Mouse (Mus musculus): ENCODE results near the gene Ndufa12.

Gene Ndufa12

GRCm38 (mm10) chr10:94210718-94211618, 12.4 kb downstream of the Ndufa12 start:
- POLR2A ChIA-PET: interaction anchor here in 1 of 4 experiments (0.8 kb wide), 1 partner anchor 12 kb away, joined by 3 read pairs; the partner anchor contains the start of gene Ndufa12
- CTCF ChIA-PET: no interaction called here

DNA sequence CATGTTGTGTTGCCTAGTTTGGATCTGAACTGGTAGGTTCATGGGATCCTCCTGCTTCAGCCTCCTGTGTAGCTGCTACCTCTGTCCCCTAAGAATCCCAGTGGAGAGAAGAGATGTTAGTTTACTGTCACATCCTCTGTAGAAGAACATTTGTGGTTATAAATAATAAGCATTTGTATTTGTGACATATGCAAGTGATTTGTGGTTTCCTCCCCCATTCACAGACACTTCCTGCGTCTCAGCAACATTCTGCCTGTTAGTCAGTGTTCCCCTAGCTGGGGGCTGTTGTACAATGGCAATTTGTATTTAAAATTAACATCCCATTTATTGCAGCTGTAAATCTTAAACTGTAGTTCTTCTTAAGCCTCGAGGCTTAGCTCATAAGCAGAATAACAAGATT, 13.2 kb downstream of the Ndufa12 start:
- ChIA-PET CTCF (interaction anchor here in 1 of 4 experiments (0.5 kb wide), 1 partner anchor 224 kb away, joined by 3 read pairs; no protein-coding TSS in a partner anchor), POLR2A (no interaction called here)

DNA sequence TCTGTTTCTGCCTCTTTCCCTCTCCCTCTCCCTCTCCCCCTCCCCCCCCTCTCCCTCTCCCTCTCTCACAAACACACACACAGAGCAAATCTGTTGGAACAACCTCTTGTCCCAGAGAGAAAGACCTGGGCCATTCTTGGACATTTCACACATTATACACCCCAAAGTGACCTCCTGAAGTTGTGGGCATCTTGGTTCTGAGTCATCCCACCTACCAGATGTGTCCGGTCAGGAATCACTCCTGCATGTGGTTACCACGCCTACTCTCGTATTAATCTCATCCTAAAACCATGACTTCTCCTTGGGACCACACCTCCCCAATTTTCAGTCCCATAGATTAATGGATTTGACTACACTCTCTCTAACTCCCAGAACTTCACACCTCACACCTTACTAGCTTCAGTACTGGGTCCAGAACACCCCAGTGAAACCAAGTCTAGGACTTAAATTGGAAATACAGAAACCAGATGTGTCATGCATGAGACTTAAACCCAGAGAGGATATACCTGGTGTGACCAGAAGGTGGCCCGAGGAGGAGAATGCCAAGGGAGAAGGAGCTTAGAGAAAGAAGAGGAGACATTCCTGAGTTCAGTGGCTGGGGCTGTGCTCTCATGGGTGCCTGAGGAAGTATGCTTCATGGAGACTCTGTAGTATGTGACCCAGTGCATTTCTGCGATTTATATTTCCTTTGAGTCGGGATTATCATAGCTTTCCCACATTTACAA, 26.7 kb downstream of the Ndufa12 start:
- POLR2A ChIA-PET: interaction anchor here in 1 of 4 experiments (0.5 to 1.4 kb wide), 4 partner anchors 22 to 163 kb away, joined by 3 to 5 read pairs (median 4); partner anchors contain the start of gene Ndufa12

DNA sequence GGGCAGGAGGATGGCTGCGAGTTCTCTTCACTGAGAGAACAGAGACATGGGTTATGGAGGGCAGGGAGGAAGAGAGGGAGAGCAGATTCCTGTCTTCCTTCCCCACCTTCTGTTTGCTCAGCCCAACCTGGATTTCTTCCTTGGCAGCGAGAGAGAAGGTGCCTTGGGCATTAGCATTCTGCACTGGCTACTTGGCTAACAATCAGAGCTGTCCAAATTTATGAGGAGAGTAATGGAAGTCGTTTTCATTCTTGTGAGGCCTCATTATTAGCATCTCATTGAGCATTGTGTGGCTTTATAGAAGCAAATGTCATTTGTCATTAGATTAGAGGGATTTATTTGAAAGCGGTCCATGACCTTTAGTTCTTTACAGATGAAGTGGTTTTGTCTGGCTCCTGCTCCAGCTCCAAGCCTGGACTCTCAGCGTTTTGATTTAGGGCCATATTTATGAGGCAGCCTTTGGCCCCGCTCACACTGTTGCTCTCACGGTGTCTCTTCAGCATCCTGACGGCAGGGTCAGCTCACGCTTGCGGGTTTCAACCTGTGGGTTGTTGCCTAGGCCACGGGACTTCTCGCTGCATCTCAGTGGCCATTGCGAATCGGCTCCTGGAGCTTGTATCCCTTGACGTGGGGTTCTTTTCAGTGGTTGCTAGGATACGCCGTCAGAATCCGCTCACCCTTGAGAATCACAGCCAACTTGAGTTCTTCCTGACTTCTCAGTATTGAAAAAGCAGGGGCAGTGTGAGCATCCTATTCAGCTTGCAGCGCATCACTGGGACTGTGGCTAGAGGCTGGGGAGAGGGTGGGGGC, 31.9 kb downstream of the Ndufa12 start:
- ChIA-PET CTCF (interaction anchor here in 2 of 4 experiments (0.5 to 1.1 kb wide), 2 partner anchors 19 to 207 kb away, joined by 3 to 4 read pairs; no protein-coding TSS in a partner anchor), POLR2A (interaction anchor here in 2 of 4 experiments (0.6 to 1.6 kb wide), 4 partner anchors 10 to 286 kb away, joined by 3 to 6 read pairs (median 4); no protein-coding TSS in a partner anchor)

More for the DNA sequence above, 26.7 kb downstream of the Ndufa12 start:
- CTCF ChIA-PET: interaction anchor here in 3 of 4 experiments (0.5 to 1.7 kb wide), 7 partner anchors 8 to 740 kb away, joined by 3 to 7 read pairs (median 3); partner anchors contain the start of gene Ndufa12 (in 1 of the 3)

- ChIA-PET POLR2A (interaction anchor here in 3 of 4 experiments (0.6 to 1.6 kb wide), 6 partner anchors 10 to 287 kb away, joined by 3 to 6 read pairs (median 4); no protein-coding TSS in a partner anchor), CTCF (interaction anchor here in 1 of 4 experiments (1.1 kb wide), 1 partner anchor 19 kb away, joined by 3 read pairs; no protein-coding TSS in a partner anchor)
Measured at GRCm38 (mm10) chr10:94231025-94231424, 32.5 kb downstream of the Ndufa12 start.

DNA sequence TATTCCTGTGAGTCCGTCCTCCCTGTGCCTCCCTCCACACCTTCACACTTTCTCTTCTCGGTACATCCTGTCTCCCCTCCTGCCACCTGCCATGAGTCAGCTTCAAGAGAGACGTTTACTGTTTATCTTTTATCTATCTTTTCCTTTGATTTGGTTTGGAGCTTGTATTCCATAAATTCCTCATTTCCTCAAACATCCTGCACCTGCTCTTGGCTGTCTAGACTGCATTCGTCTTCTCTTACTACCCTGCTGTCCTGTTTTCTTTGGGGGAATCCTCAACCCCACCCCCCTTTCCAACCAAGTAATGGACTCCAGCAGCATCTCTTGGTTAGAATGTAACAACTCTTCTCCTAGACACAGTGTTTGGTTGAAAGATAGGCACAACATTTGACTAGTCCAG, 36.7 kb downstream of the Ndufa12 start:
- CTCF ChIA-PET: interaction anchor here in 1 of 4 experiments (0.6 kb wide), 1 partner anchor 643 kb away, joined by 5 read pairs; no protein-coding TSS in a partner anchor

DNA sequence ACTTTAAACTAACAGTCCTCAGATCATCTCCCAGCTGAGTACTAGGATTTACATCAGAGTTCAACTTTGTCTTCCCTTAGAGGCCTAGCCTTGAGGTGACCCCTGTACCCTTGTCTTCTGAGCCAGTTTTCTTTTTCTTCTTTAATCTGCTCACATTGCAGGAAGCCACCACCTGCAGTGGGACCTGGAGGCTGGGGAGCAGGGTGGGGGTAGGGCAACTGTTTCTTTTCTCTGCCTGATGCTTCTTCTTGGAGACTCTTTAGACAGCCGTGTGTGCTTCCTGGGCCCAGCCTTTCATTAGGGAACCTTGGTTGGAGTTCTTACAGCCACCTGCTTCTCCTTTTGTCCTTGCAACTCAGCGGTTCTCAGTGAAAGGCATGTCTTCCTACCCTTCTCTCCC, 42.8 kb downstream of the Ndufa12 start:
- CTCF ChIA-PET: interaction anchor here in 2 of 4 experiments (0.6 to 1.7 kb wide), 5 partner anchors 8 to 1717 kb away, joined by 3 to 6 read pairs (median 3); no protein-coding TSS in a partner anchor
- POLR2A ChIA-PET: interaction anchor here in 1 of 4 experiments (1.2 kb wide), 1 partner anchor 11 kb away, joined by 3 read pairs; no protein-coding TSS in a partner anchor

More for the DNA sequence above, 36.7 kb downstream of the Ndufa12 start:
- POLR2A ChIA-PET: no interaction called here

GRCm38 (mm10) chr10:94247748-94248349, 49.3 kb downstream of the Ndufa12 start:
- ChIA-PET POLR2A (no interaction called here), CTCF (no interaction called here)

DNA sequence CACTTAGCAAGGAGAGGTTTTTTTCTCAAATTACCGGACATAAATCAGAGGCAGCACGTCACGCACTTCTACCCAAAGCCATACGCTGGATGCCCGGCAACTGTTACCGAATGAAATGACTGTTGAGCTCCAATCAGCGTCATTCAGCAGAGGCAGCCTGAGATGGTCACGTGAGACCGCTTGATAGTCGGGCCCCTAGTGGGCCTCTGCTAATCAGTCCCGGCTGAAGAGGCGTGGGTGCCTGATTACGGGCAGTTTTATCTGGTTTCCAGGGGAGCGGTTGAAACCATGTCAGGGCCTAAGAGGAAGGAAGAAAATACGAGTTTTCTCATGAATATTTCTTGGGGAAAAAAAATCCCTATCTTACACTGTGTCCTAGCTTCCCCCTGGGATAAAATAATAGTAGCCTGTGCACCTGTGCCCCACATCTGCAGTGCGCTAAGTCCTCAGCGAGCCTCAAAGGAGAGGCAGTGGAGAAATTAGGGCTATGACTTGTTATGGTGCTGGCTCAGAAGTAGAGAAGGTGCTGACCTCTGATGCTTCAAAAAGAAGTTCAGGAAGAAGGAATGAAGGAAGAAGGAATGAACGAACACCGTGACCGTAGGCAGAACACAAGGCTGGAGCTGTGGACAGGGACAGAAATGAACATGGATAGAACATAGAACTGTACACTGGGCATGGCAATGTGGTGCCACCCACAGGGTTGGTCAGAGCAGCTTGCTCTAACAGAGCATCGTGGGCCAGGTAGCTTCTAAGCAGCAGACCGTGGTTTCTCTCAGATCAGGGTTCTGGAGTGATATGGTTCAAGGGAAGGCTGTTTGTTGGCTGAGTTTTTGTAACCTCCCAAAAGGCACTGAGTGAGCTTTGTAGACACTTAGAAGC, 51.3 kb downstream of the Ndufa12 start:
- POLR2A ChIA-PET: interaction anchor here in 2 of 4 experiments (1.0 to 1.8 kb wide), 4 partner anchors 9 to 51 kb away, joined by 3 to 7 read pairs (median 4); partner anchors contain the start of gene Ndufa12 (in 1 of the 2)
- CTCF ChIA-PET: interaction anchor here in 3 of 4 experiments (0.6 to 1.9 kb wide), 5 partner anchors 9 to 316 kb away, joined by 3 to 5 read pairs (median 3); no protein-coding TSS in a partner anchor

DNA sequence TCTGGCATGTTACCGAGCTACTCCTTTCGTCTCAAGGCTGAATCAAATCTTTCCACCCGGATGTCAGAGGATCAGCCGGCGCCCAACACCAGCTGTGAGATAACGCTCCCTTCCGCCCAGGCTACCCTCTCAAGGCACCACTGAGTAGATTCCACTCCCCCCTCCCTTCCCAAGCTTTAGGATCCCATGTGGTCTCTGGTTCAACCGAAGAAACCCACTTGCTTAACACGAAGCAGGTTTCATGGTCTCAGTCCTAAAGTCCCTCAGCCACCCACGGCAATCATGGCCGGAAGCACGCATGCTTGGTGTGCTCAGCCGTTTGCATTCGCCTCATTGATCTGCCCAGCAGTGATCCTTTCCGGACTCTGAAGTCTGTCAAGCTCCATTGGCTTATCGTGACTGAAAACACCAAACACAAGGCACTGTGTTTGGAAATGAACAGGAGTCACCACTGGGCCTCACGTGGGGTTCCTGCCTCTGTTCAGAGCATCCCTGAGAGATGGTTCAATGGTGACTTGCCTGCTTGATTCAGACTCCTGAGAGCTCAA, 54.8 kb downstream of the Ndufa12 start:
- POLR2A ChIA-PET: interaction anchor here in 1 of 4 experiments (0.5 kb wide), 1 partner anchor 196 kb away, joined by 3 read pairs; no protein-coding TSS in a partner anchor

GRCm38 (mm10) chr10:94254766-94255165, 56.2 kb downstream of the Ndufa12 start:
- ChIA-PET POLR2A (no interaction called here), CTCF (no interaction called here)

More for the DNA sequence above, 54.8 kb downstream of the Ndufa12 start:
- CTCF ChIA-PET: interaction anchor here in 1 of 4 experiments (0.8 kb wide), 1 partner anchor 356 kb away, joined by 3 read pairs; no protein-coding TSS in a partner anchor

DNA sequence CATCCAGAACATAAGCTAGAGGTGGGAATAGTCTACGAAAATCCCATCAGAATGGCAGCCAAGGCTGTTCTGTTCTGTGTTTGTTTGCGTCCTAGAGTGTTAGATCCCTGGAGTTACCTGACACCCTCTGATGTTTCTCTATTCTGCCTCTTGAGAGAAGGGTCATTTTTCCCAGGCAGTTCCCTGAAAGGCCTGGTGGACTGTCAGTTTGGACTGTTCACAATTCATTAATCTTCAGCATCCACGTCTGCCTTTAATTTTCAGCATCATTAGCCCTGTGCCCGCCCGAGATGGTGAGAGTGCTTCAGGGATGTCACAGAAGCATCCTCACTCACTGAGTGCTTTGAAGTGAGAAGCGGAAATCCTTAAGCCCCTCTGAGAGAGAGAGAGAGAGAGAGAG, 57.2 kb downstream of the Ndufa12 start:
- CTCF ChIA-PET: no interaction called here
- POLR2A ChIA-PET: no interaction called here

DNA sequence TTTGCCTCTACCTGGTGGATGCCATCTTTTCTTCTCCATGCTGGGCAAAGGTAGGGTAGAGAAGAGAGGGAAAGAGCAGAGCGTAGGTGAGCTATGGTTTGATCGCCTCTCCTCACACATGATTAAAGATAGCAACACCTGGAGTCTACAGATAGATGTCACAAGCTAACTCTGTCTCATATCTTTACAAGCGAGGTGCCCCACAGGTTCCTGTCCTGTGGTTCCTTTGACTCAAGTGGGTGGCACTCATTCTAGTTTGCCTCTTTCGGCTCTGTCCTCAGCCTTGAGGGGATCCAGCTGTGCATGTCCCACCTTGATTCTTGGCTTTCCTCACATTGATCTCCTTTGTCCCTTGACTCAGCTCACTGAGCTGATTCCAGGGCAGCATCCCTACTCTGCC, 58.0 kb downstream of the Ndufa12 start:
- CTCF ChIA-PET: no interaction called here
- POLR2A ChIA-PET: interaction anchor here in 2 of 4 experiments (0.6 to 0.9 kb wide), 2 partner anchors 56 to 57 kb away, joined by 3 read pairs; no protein-coding TSS in a partner anchor

DNA sequence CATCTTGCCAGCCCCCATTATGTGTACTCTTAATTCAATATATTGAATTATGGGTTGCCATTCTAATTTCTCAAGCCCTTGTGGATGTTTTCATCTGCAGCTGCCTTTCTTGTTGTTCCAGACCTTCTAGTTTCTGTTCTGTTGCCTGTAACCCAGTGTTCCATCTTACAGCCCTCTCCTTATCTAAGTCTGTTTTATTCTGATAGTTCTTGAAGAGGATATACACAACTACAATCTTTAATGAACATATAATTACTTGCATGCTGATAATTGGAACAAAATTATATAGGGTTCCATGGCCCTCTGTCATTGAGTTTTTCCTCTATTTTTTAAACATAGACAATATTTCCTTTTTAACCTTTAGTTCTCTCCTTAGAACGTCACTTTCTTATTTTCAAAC, 62.0 kb downstream of the Ndufa12 start:
- ChIA-PET CTCF (no interaction called here), POLR2A (no interaction called here)

- POLR2A ChIA-PET: no interaction called here
- CTCF ChIA-PET: no interaction called here
Measured at GRCm38 (mm10) chr10:94262646-94263045, 64.1 kb downstream of the Ndufa12 start.

GRCm38 (mm10) chr10:94263211-94263610, 64.7 kb downstream of the Ndufa12 start:
- CTCF ChIA-PET: no interaction called here
- POLR2A ChIA-PET: no interaction called here

Data from embryonic stem cell, embryonic (primary cell).